ENCODE assay signal across 35 mouse cellular contexts in the genomic region with DNA sequence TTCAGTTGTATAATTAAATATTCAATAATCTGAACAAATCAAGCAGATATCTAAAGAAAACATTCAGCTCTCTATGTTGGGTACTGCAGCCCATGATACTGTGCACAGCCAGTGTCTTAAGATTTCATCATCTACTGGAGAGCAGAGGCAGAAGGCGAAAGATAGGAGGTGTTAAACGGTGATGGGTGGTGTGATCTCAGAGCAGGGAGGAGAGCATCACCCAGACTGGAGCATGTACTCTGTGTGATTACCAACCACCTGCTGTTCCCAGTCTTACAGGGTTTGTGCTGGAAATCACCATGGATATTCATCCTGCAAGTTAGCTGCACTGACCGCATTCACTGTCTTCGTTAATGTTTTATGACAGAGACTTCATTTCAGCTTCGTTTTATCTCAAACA.
DNase-seq lines count a peak whose midpoint lies in the region; ATAC-seq and TF ChIP-seq lines count a peak whose summit lies in the region.
"Had no signal": no experiment of that assay in that cellular context is flagged by ENCODE, and none has a peak within 500 bp of the region (broad histone marks: within the 10 kb centered on the region; RNA-seq: fewer than 3 reads in every experiment).

No protein-coding gene starts in this region.

- no peak overlapping the region for H3K27ac ChIP-seq in forebrain, postnatal 0 days (ENCODE audit: low read depth, low read length)
- H3K27ac ChIP-seq in forebrain, embryonic 10.5 days = no peak overlapping the region
- peak overlapping the region; percentile 53; the same call in 1 of the 2 replicates for H3K27ac ChIP-seq in layer of hippocampus, adult 2 months
- no peak overlapping the region for H3K27ac ChIP-seq in hindbrain, embryonic 13.5 days
- H3K27ac ChIP-seq: embryonic facial prominence, embryonic 10.5 days; embryonic facial prominence, embryonic 15.5 days; forebrain, embryonic 13.5 days; hindbrain, embryonic 12.5 days; kidney, postnatal 0 days; limb, embryonic 10.5 days; limb, embryonic 15.5 days; liver, embryonic 13.5 days had no signal

- WGBS in forebrain, postnatal 0 days = 84% methylated on average over 5 of the region's 5 CpGs
- WGBS in forebrain, embryonic 10.5 days = 95% methylated on average over 5 of the region's 5 CpGs
- 91% methylated on average over 5 of the region's 5 CpGs for WGBS in hindbrain, embryonic 13.5 days

- no peaks in the 10 kb centered on the region for H3K27me3 ChIP-seq in forebrain, postnatal 0 days (ENCODE audit: insufficient read depth, low read length)
- no peaks in the 10 kb centered on the region for H3K27me3 ChIP-seq in forebrain, embryonic 10.5 days (ENCODE audit: poor library complexity, severe bottlenecking)
- H3K27me3 ChIP-seq in hindbrain, embryonic 13.5 days = no peaks in the 10 kb centered on the region
- H3K27me3 ChIP-seq: CH12.LX; embryonic facial prominence, embryonic 15.5 days; forebrain, embryonic 13.5 days; hindbrain, embryonic 12.5 days; limb, embryonic 15.5 days; liver, embryonic 13.5 days had no signal

- no peak for TF ChIP-seq CTCF in forebrain, postnatal 0 days (IDR thresholded peaks at IDR 0.05; ENCODE audit: low read depth)
- no peak for TF ChIP-seq CTCF in layer of hippocampus, adult 2 months (conservative IDR thresholded peaks at IDR 0.05)

- no peaks in the 10 kb centered on the region for H3K36me3 ChIP-seq in forebrain, postnatal 0 days (ENCODE audit: insufficient read depth)
- H3K36me3 ChIP-seq in forebrain, embryonic 10.5 days (replicated peaks) = no peaks in the 10 kb centered on the region
- H3K36me3 ChIP-seq in hindbrain, embryonic 13.5 days = no peaks in the 10 kb centered on the region
- H3K36me3 ChIP-seq: embryonic facial prominence, embryonic 10.5 days; embryonic facial prominence, embryonic 15.5 days; hindbrain, embryonic 12.5 days; limb, embryonic 10.5 days; limb, embryonic 15.5 days; liver, embryonic 13.5 days had no signal

- no peaks in the 10 kb centered on the region for H3K9me3 ChIP-seq in forebrain, postnatal 0 days (ENCODE audit: low read length)
- H3K9me3 ChIP-seq in forebrain, embryonic 10.5 days = no peaks in the 10 kb centered on the region
- no peaks in the 10 kb centered on the region for H3K9me3 ChIP-seq in hindbrain, embryonic 13.5 days
- H3K9me3 ChIP-seq: embryonic facial prominence, embryonic 10.5 days; embryonic facial prominence, embryonic 15.5 days; forebrain, embryonic 13.5 days; hindbrain, embryonic 12.5 days; limb, embryonic 10.5 days; limb, embryonic 15.5 days; liver, embryonic 13.5 days had no signal

- no peak overlapping the region for H3K4me2 ChIP-seq in forebrain, postnatal 0 days (ENCODE audit: low read depth)
- H3K4me2 ChIP-seq in hindbrain, embryonic 13.5 days = no peak overlapping the region
- H3K4me2 ChIP-seq: embryonic facial prominence, embryonic 15.5 days; forebrain, embryonic 13.5 days; heart, embryonic 11.5 days; hindbrain, embryonic 12.5 days; limb, embryonic 15.5 days; liver, embryonic 13.5 days had no signal

- DNase-seq in forebrain, postnatal 0 days = no peak
- no peak for DNase-seq in forebrain, embryonic 10.5 days (ENCODE audit: extremely low spot score, low spot score)
- peak; percentile 14 to 20 for DNase-seq in layer of hippocampus, adult 2 months (ENCODE audit: low spot score in 2 of 2)
- no peak for DNase-seq in layer of hippocampus, adult 9-10 months (ENCODE audit: low spot score)
- DNase-seq in retina, postnatal 1 day = peak; percentile 15
- no peak for DNase-seq in retina, embryonic 14.5 days (ENCODE audit: low spot score)
- DNase-seq in layer of hippocampus, postnatal 14 days (ENCODE audit: low spot score in 2 of 2) = peak; percentile 10 to 15
- DNase-seq: adrenal gland, adult 2 months; cerebellum, adult 8-10 months; cerebellum, postnatal 25 days; gastrocnemius, postnatal 25 days; heart, adult 11 months; heart, postnatal 36 days; kidney, adult 8-10 months; kidney, postnatal 4 days; liver, embryonic 13.5 days; lung, adult 18-20 months; lung, postnatal 4 days; midbrain, embryonic 14.5 days; spleen, adult 18-20 months; thymus, adult 18-20 months; thymus, postnatal 25 days had no signal

- no peak overlapping the region for H3K9ac ChIP-seq in forebrain, postnatal 0 days
- no peak overlapping the region for H3K9ac ChIP-seq in hindbrain, embryonic 13.5 days
- H3K9ac ChIP-seq: embryonic facial prominence, embryonic 15.5 days; forebrain, embryonic 13.5 days; hindbrain, embryonic 12.5 days; limb, embryonic 15.5 days; liver, embryonic 13.5 days had no signal

- peak; percentile 58 for ATAC-seq in forebrain, postnatal 0 days
- ATAC-seq in hindbrain, embryonic 13.5 days (ENCODE audit: low FRiP score) = no peak
- ATAC-seq: activated CD4-positive, CD25-positive, alpha-beta regulatory T cell, adult 4 months; forebrain, embryonic 13.5 days; intestine, embryonic 16.5 days; lung, postnatal 0 days had no signal

- no peak overlapping the region for H3K4me3 ChIP-seq in forebrain, postnatal 0 days (ENCODE audit: low read depth, low read length)
- H3K4me3 ChIP-seq in forebrain, embryonic 10.5 days = no peak overlapping the region
- H3K4me3 ChIP-seq in layer of hippocampus, adult 2 months = no peak overlapping the region
- no peak overlapping the region for H3K4me3 ChIP-seq in hindbrain, embryonic 13.5 days
- H3K4me3 ChIP-seq: embryonic facial prominence, embryonic 10.5 days; embryonic facial prominence, embryonic 15.5 days; forebrain, embryonic 13.5 days; hindbrain, embryonic 12.5 days; limb, embryonic 10.5 days; limb, embryonic 15.5 days; liver, embryonic 13.5 days had no signal

- no peaks in the 10 kb centered on the region for H3K4me1 ChIP-seq in forebrain, postnatal 0 days (ENCODE audit: insufficient read depth)
- H3K4me1 ChIP-seq in forebrain, embryonic 10.5 days = no peaks in the 10 kb centered on the region
- H3K4me1 ChIP-seq in hindbrain, embryonic 13.5 days (replicated peaks) = no peaks in the 10 kb centered on the region
- H3K4me1 ChIP-seq: embryonic facial prominence, embryonic 10.5 days; embryonic facial prominence, embryonic 15.5 days; forebrain, embryonic 13.5 days; hindbrain, embryonic 12.5 days; limb, embryonic 10.5 days; limb, embryonic 15.5 days; liver, embryonic 13.5 days had no signal

Comparison
In these comparisons a context has a peak if more than half of its experiments do, and no peak if none do; other contexts are left out.
1. DNase-seq: peak in layer of hippocampus, adult 2 months (2 of 2), retina, postnatal 1 day (single experiment) and layer of hippocampus, postnatal 14 days (2 of 2); none in forebrain, postnatal 0 days (single experiment), forebrain, embryonic 10.5 days (single experiment), layer of hippocampus, adult 9-10 months (single experiment) and retina, embryonic 14.5 days (single experiment).